Mouse (Mus musculus): ENCODE measurements around the gene Trex2. TPM values are rescaled to one million over a fixed set of nuclear protein-coding genes. Genes with fewer than 3 reads are reported as not detected.

Trex2 gene
- polyA plus RNA-seq (2015; fragmentation: Nextera tagmentation; extraction: Ambion mirVana), result not detected in 2 replicates

DNA sequence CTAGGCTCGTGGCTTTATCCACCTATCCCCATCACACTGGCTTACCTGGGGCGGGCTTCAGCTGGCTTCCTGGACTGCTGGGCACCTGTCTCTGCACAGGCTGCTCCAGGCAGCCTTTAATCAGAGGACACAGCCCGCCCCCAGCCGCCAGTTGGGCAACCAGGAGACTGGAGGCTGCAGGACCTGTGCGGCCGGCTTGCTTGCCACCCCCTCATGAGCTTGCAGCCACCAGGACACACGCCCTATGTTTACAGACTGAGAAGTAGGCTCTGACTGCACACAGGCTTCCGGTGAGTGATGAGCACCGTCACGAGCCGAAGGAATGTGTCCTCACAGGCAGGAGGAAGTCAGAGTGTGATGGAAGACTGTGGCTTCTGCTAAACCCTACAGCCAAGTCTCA is at the start of gene Trex2:
Gene Trex2 (minus strand): TSS at position 93 of the 400 bp plus-strand sequence.
- Histone ChIP-seq H3K9ac (ENCODE audit: low read depth, low read length) (no peak within 1 kb of the TSS), H3K4me1 (ENCODE audit: control insufficient read depth, insufficient read depth, low read depth, low read length) (no peaks in the 10 kb centered on the region), H3K27me3 (replicated peaks; ENCODE audit: control insufficient read depth, insufficient read depth, low read length) (no peaks in the 10 kb centered on the region), H3K27ac (ENCODE audit: low read depth, low read length) (no peak within 1 kb of the TSS), H3K9me3 (ENCODE audit: control insufficient read depth, low read length) (no peaks in the 10 kb centered on the region), H3K36me3 (ENCODE audit: control insufficient read depth, insufficient read depth, low read length) (no peaks in the 10 kb centered on the region; the same call in 1 of the 2 replicates), H3K4me2 (ENCODE audit: low read length) (no peak within 1 kb of the TSS), H3K4me3 (ENCODE audit: low read length) (no peak within 1 kb of the TSS)
- ATAC-seq, result no peak
- WGBS, result 90% methylated on average over 11 of the region's 11 CpGs

- Histone ChIP-seq H3K9ac (ENCODE audit: low read depth, low read length) (no peak overlapping the region), H3K27ac (ENCODE audit: low read depth, low read length) (no peak overlapping the region), H3K36me3 (ENCODE audit: control insufficient read depth, insufficient read depth, low read length) (no peaks in the 10 kb centered on the region), H3K4me1 (ENCODE audit: control insufficient read depth, insufficient read depth, low read depth, low read length) (no peaks in the 10 kb centered on the region), H3K9me3 (ENCODE audit: control insufficient read depth, low read length) (no peaks in the 10 kb centered on the region), H3K4me3 (ENCODE audit: low read length) (no peak overlapping the region), H3K4me2 (ENCODE audit: low read length) (no peak overlapping the region), H3K27me3 (replicated peaks; ENCODE audit: control insufficient read depth, insufficient read depth, low read length) (no peaks in the 10 kb centered on the region; the same call in 1 of the 2 replicates)
- no peak for ATAC-seq
- WGBS, result 89% methylated on average over 4 of the region's 4 CpGs
Observed at GRCm38 (mm10) chrX:73484870-73485269, 49.7 kb upstream of the Trex2 start.

- no peaks in the 10 kb centered on the region for H3K9me3 ChIP-seq (ENCODE audit: control insufficient read depth, low read length)
- peak overlapping the region; percentile 36 for H3K4me2 ChIP-seq (ENCODE audit: low read length)
- no peak overlapping the region for H3K9ac ChIP-seq (ENCODE audit: low read depth, low read length)
- H3K36me3 ChIP-seq (ENCODE audit: control insufficient read depth, insufficient read depth, low read length), result no peaks in the 10 kb centered on the region
- 0 out of 2 replicates have a peak overlapping the region, but pooled peaks have one; percentile 2 for H3K4me3 ChIP-seq (ENCODE audit: low read length)
- H3K27ac ChIP-seq (ENCODE audit: low read depth, low read length), result no peak overlapping the region
- H3K4me1 ChIP-seq (ENCODE audit: control insufficient read depth, insufficient read depth, low read depth, low read length), result no peaks in the 10 kb centered on the region
- 42% methylated on average over 1 of the region's 1 CpGs for WGBS
- ATAC-seq, result no peak
- no peaks in the 10 kb centered on the region; the same call in 1 of the 2 replicates for H3K27me3 ChIP-seq (replicated peaks; ENCODE audit: control insufficient read depth, insufficient read depth, low read length)
Observed at GRCm38 (mm10) chrX:73484076-73484475, 48.9 kb upstream of the Trex2 start.

DNA sequence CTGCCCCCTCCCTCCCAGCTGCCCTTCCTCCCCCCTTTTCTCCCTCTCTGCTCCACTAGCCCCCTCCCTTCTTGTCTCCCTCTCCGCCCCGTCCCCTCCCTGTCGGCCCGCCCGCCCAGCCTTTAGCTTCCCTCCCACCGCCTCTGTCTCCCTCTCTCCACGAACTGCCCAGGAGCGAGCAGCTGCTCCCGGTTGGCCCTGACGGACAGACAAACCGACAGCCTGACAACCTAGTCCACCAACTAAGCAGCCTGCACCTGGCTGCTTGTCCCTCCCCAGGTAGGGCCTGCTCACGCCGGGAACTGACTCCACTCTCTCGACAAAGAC is 48.3 kb upstream of the Trex2 start, which contains the start of gene Bgn:
Gene Bgn (plus strand): TSS at position 119 of the 327 bp plus-strand sequence.
- H3K36me3 ChIP-seq (ENCODE audit: control insufficient read depth, insufficient read depth, low read length), result no peaks in the 10 kb centered on the region
- no peak for ATAC-seq
- whole genome bisulfite sequencing, result 24% methylated on average over 12 of the region's 14 CpGs
- H3K4me1 ChIP-seq (ENCODE audit: control insufficient read depth, insufficient read depth, low read depth, low read length), result no peaks in the 10 kb centered on the region
- no peak within 1 kb of the TSS for H3K27ac ChIP-seq (ENCODE audit: low read depth, low read length)
- H3K4me3 ChIP-seq (ENCODE audit: low read length), result 0 out of 2 replicates have a peak within 1 kb of the TSS, but pooled peaks have one; percentile 2
- no peak within 1 kb of the TSS for H3K9ac ChIP-seq (ENCODE audit: low read depth, low read length)
- H3K4me2 ChIP-seq (ENCODE audit: low read length), result peak within 1 kb of the TSS; percentile 36
- no peaks in the 10 kb centered on the region for H3K9me3 ChIP-seq (ENCODE audit: control insufficient read depth, low read length)
- H3K27me3 ChIP-seq (replicated peaks; ENCODE audit: control insufficient read depth, insufficient read depth, low read length), result no peaks in the 10 kb centered on the region; the same call in 1 of the 2 replicates

GRCm38 (mm10) chrX:73482643-73483483 is 47.7 kb upstream of the Trex2 start:
- Histone ChIP-seq H3K4me3 (ENCODE audit: low read length) (no peak overlapping the region), H3K9ac (ENCODE audit: low read depth, low read length) (no peak overlapping the region), H3K4me1 (ENCODE audit: control insufficient read depth, insufficient read depth, low read depth, low read length) (no peaks in the 10 kb centered on the region), H3K9me3 (ENCODE audit: control insufficient read depth, low read length) (no peaks in the 10 kb centered on the region), H3K27ac (ENCODE audit: low read depth, low read length) (no peak overlapping the region), H3K4me2 (ENCODE audit: low read length) (no peak overlapping the region; the same call in 1 of the 2 replicates), H3K27me3 (replicated peaks; ENCODE audit: control insufficient read depth, insufficient read depth, low read length) (no peaks in the 10 kb centered on the region; the same call in 1 of the 2 replicates), H3K36me3 (ENCODE audit: control insufficient read depth, insufficient read depth, low read length) (no peaks in the 10 kb centered on the region)
- 44% methylated on average over 3 of the region's 4 CpGs for WGBS
- no peak for ATAC-seq

GRCm38 (mm10) chrX:73480334-73480733 is 45.2 kb upstream of the Trex2 start:
- Histone ChIP-seq H3K9me3 (ENCODE audit: control insufficient read depth, low read length) (no peaks in the 10 kb centered on the region), H3K4me1 (ENCODE audit: control insufficient read depth, insufficient read depth, low read depth, low read length) (no peaks in the 10 kb centered on the region), H3K9ac (ENCODE audit: low read depth, low read length) (no peak overlapping the region), H3K36me3 (ENCODE audit: control insufficient read depth, insufficient read depth, low read length) (no peaks in the 10 kb centered on the region), H3K27me3 (replicated peaks; ENCODE audit: control insufficient read depth, insufficient read depth, low read length) (no peaks in the 10 kb centered on the region; the same call in 1 of the 2 replicates), H3K4me2 (ENCODE audit: low read length) (no peak overlapping the region), H3K4me3 (ENCODE audit: low read length) (no peak overlapping the region), H3K27ac (ENCODE audit: low read depth, low read length) (no peak overlapping the region)
- ATAC-seq, result no peak
- 56% methylated on average over 2 of the region's 2 CpGs for WGBS

DNA sequence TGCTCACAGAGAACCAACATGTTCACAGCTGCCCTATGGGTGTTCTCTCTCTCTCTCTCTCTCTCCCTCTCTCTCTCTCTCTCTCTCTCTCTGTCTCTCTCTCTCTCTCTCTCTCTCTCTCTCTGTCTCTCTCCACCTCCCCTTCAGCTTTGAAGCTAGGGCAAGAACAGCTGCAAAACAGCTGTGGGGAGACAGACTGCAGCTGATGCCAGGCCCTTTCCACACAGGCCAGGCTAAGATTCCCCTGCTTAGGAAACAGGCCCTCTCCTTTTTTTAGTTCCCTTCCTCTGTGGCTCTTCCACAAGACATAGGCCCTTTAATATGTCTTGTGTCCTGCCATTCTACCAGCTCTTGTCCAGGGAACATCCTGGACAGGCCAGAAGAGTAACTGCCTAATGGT is 44.5 kb upstream of the Trex2 start:
- Histone ChIP-seq H3K4me2 (ENCODE audit: low read length) (no peak overlapping the region), H3K9me3 (ENCODE audit: control insufficient read depth, low read length) (no peaks in the 10 kb centered on the region), H3K36me3 (ENCODE audit: control insufficient read depth, insufficient read depth, low read length) (no peaks in the 10 kb centered on the region), H3K4me1 (ENCODE audit: control insufficient read depth, insufficient read depth, low read depth, low read length) (no peaks in the 10 kb centered on the region), H3K9ac (ENCODE audit: low read depth, low read length) (no peak overlapping the region), H3K27ac (ENCODE audit: low read depth, low read length) (no peak overlapping the region), H3K27me3 (replicated peaks; ENCODE audit: control insufficient read depth, insufficient read depth, low read length) (no peaks in the 10 kb centered on the region; the same call in 1 of the 2 replicates), H3K4me3 (ENCODE audit: low read length) (no peak overlapping the region)
- no peak for ATAC-seq

GRCm38 (mm10) chrX:73477500-73477899 is 42.4 kb upstream of the Trex2 start:
- no peaks in the 10 kb centered on the region for H3K9me3 ChIP-seq (ENCODE audit: control insufficient read depth, low read length)
- no peak overlapping the region for H3K4me3 ChIP-seq (ENCODE audit: low read length)
- no peak overlapping the region for H3K4me2 ChIP-seq (ENCODE audit: low read length)
- H3K27me3 ChIP-seq (replicated peaks; ENCODE audit: control insufficient read depth, insufficient read depth, low read length), result no peaks in the 10 kb centered on the region; the same call in 1 of the 2 replicates
- H3K9ac ChIP-seq (ENCODE audit: low read depth, low read length), result no peak overlapping the region
- H3K27ac ChIP-seq (ENCODE audit: low read depth, low read length), result no peak overlapping the region
- ATAC-seq, result no peak
- 78% methylated on average over 2 of the region's 2 CpGs for WGBS
- H3K4me1 ChIP-seq (ENCODE audit: control insufficient read depth, insufficient read depth, low read depth, low read length), result no peaks in the 10 kb centered on the region
- H3K36me3 ChIP-seq (ENCODE audit: control insufficient read depth, insufficient read depth, low read length), result no peaks in the 10 kb centered on the region

DNA sequence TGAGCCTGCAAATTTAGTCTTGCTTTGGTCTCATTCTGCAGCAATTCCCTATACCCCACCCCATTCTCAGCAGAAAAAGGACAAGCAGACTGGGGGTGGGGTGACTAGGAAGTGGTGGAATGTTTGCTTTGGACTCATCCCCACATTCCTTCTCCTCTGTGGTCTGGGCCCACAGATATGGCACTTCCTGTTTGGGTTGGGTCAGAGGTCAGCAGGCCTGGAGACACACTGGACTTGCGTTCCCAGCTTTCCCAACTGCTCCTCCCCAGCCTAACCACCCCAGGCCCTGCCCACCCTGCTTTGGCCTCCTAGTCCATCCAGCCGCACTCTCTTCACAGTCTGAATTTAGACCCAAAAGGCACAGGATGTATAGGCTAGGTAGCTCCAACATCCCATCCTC is 41.5 kb upstream of the Trex2 start:
- H3K27ac ChIP-seq (ENCODE audit: low read depth, low read length), result no peak overlapping the region
- no peaks in the 10 kb centered on the region for H3K9me3 ChIP-seq (ENCODE audit: control insufficient read depth, low read length)
- H3K4me3 ChIP-seq (ENCODE audit: low read length), result no peak overlapping the region
- H3K27me3 ChIP-seq (replicated peaks; ENCODE audit: control insufficient read depth, insufficient read depth, low read length), result no peaks in the 10 kb centered on the region; the same call in 1 of the 2 replicates
- ATAC-seq, result no peak
- 83% methylated on average over 2 of the region's 2 CpGs for WGBS
- no peaks in the 10 kb centered on the region for H3K36me3 ChIP-seq (ENCODE audit: control insufficient read depth, insufficient read depth, low read length)
- no peak overlapping the region for H3K9ac ChIP-seq (ENCODE audit: low read depth, low read length)
- no peak overlapping the region for H3K4me2 ChIP-seq (ENCODE audit: low read length)
- no peaks in the 10 kb centered on the region for H3K4me1 ChIP-seq (ENCODE audit: control insufficient read depth, insufficient read depth, low read depth, low read length)

Measured in hindbrain, embryonic 16.5 days (tissue).